In genomic region chr2:153175995-153176570, GRCm38 (mm10) we compare ENCODE assay signal across 18 mouse cellular contexts. TPM values are rescaled to one million over a fixed set of nuclear protein-coding genes. Genes with fewer than 3 reads are reported as not detected.
DNase-seq lines count a peak whose midpoint lies in the region; ATAC-seq and TF ChIP-seq lines count a peak whose summit lies in the region.
"Had no signal": no experiment of that assay in that cellular context is flagged by ENCODE, and none has a peak within 500 bp of the region (broad histone marks: within the 10 kb centered on the region; RNA-seq: fewer than 3 reads in every experiment).

No protein-coding gene starts in this region.

- H3K9me3 ChIP-seq in lung, postnatal 0 days (ENCODE audit: low read length) = no peaks in the 10 kb centered on the region
- H3K9me3 ChIP-seq: embryonic facial prominence, embryonic 12.5 days; forebrain, embryonic 12.5 days; heart, embryonic 13.5 days; hindbrain, embryonic 15.5 days had no signal

- no peak for TF ChIP-seq EP300 in lung, postnatal 0 days (IDR thresholded peaks at IDR 0.05)

- no peak for ATAC-seq in lung, postnatal 0 days
- ATAC-seq: forebrain, embryonic 16.5 days had no signal

- H3K27me3 ChIP-seq in lung, postnatal 0 days (replicated peaks; ENCODE audit: insufficient read depth, low read length) = no peaks in the 10 kb centered on the region
- H3K27me3 ChIP-seq: embryonic facial prominence, embryonic 12.5 days; heart, embryonic 13.5 days; hindbrain, embryonic 15.5 days had no signal

- DNase-seq in adrenal gland, postnatal 10 days = peak; percentile 57
- no peak for DNase-seq in adrenal gland, postnatal 25 days
- no peak for DNase-seq in gastrocnemius, adult 2 months
- no peak for DNase-seq in gastrocnemius, postnatal 25 days
- peak; percentile 23 for DNase-seq in lung, postnatal 0 days (ENCODE audit: low spot score)
- DNase-seq in lung, postnatal 14 days = no peak
- DNase-seq in frontal cortex, postnatal 36 days (ENCODE audit: low spot score in 2 of 2) = no peak
- DNase-seq: cerebellum, adult 11 months; cerebellum, adult 8-10 months; cerebellum, postnatal 14 days; embryo, embryonic 11 days; gastrocnemius, postnatal 36 days; heart, postnatal 36 days had no signal

- no peak overlapping the region for H3K9ac ChIP-seq in lung, postnatal 0 days (replicated peaks; ENCODE audit: low read depth)
- H3K9ac ChIP-seq: embryonic facial prominence, embryonic 12.5 days; forebrain, embryonic 12.5 days; heart, embryonic 13.5 days; hindbrain, embryonic 15.5 days had no signal

- WGBS in lung, postnatal 0 days = 51% methylated on average over 8 of the region's 8 CpGs

- TF ChIP-seq CTCF in gastrocnemius, adult 2 months (IDR thresholded peaks at IDR 0.05) = no peak
- TF ChIP-seq CTCF in lung, postnatal 0 days (IDR thresholded peaks at IDR 0.05) = no peak

- no peaks in the 10 kb centered on the region for H3K4me1 ChIP-seq in lung, postnatal 0 days (ENCODE audit: insufficient read depth, low read depth, low read length)
- H3K4me1 ChIP-seq: forebrain, embryonic 12.5 days; hindbrain, embryonic 15.5 days had no signal

- no peak overlapping the region for H3K4me2 ChIP-seq in lung, postnatal 0 days (replicated peaks; ENCODE audit: low read depth, low read length)
- H3K4me2 ChIP-seq: embryonic facial prominence, embryonic 12.5 days; forebrain, embryonic 12.5 days; heart, embryonic 13.5 days; hindbrain, embryonic 15.5 days had no signal

- H3K4me3 ChIP-seq in gastrocnemius, adult 2 months = peak overlapping the region; percentile 33
- H3K4me3 ChIP-seq in lung, postnatal 0 days (ENCODE audit: low read depth, low read length) = no peak overlapping the region
- H3K4me3 ChIP-seq: embryonic facial prominence, embryonic 12.5 days; forebrain, embryonic 12.5 days; heart, embryonic 13.5 days; hindbrain, embryonic 15.5 days had no signal

- H3K36me3 ChIP-seq in lung, postnatal 0 days (ENCODE audit: insufficient read depth, low read length) = no peaks in the 10 kb centered on the region

- intact Hi-C loops in gastrocnemius, adult 2 months (cut with DNase I) = no loop called here

- H3K27ac ChIP-seq in gastrocnemius, adult 2 months = peak overlapping the region; percentile 21; the same call in 1 of the 2 replicates
- H3K27ac ChIP-seq in lung, postnatal 0 days (ENCODE audit: low read length) = no peak overlapping the region
- H3K27ac ChIP-seq: embryonic facial prominence, embryonic 12.5 days; forebrain, embryonic 12.5 days; heart, embryonic 13.5 days; hindbrain, embryonic 15.5 days had no signal

RNA-seq across cellular contexts. Expression of gene Tm9sf4, which starts 15.0 kb away (rescaled TPM):
- total RNA-seq in adrenal gland, postnatal 10 days (2021) = 10 to 100 TPM; 88.3 to 96.8 TPM
- total RNA-seq in adrenal gland, postnatal 25 days (2021) = 112 and 119 TPM in 2 replicates
- 10 to 100 TPM; 30.6 to 41.1 TPM for total RNA-seq in gastrocnemius, adult 2 months (2021)
- total RNA-seq in gastrocnemius, postnatal 25 days (2021) = 10 to 100 TPM; 33.7 to 34.9 TPM
- polyA plus RNA-seq in lung, postnatal 0 days (2015; fragmentation: Nextera tagmentation; extraction: Ambion mirVana) = 39.7 and 44.5 TPM in 2 replicates

RNA-seq across cellular contexts. Expression of gene Tspyl3, which starts 49.2 kb away (rescaled TPM):
- 1 to 10 TPM; 4.2 to 5.5 TPM for total RNA-seq in adrenal gland, postnatal 10 days (2021)
- total RNA-seq in adrenal gland, postnatal 25 days (2021) = 2.5 and 3.9 TPM in 2 replicates
- total RNA-seq in gastrocnemius, adult 2 months (2021) = under 1 TPM; 0.38 to 0.59 TPM
- total RNA-seq in gastrocnemius, postnatal 25 days (2021) = under 1 TPM; 0.78 to 0.82 TPM
- 4.7 and 5.5 TPM in 2 replicates for polyA plus RNA-seq in lung, postnatal 0 days (2015; fragmentation: Nextera tagmentation; extraction: Ambion mirVana)

Comparison
In these comparisons a context has a peak if more than half of its experiments do, and no peak if none do; other contexts are left out.
1. DNase-seq: peak in adrenal gland, postnatal 10 days (single experiment) and lung, postnatal 0 days (single experiment); none in adrenal gland, postnatal 25 days (single experiment), gastrocnemius, adult 2 months (single experiment), gastrocnemius, postnatal 25 days (single experiment), lung, postnatal 14 days (single experiment) and frontal cortex, postnatal 36 days (0 of 2).